Comparison of ENCODE assay signal across 9 mouse cellular contexts in the genomic region with DNA sequence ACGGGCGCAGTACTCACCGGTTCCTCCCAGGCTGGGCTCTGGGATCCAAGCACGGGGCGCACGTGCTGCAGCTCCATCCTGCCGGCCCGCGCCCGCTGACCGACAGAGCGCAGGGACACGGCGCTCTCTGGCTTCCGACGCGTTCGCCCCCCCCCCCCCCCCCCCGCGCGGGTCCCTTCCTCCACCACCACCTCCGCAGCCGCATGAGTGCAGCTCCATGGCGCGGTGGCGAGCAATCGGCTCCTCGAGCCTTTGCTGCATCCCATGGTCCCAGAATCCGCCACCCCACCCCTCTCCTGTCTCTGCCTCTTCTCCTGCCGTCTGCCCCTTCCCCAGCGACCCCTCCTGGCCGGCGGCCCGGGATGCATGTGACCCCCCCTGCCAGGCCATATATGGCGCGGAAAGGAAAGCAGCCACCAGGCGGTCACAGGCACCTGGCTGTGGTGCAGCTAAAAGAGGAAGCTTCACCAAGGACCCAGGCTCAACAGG. TPM values are rescaled to one million over a fixed set of nuclear protein-coding genes. Genes with fewer than 3 reads are reported as not detected.
DNase-seq lines count a peak whose midpoint lies in the region; ATAC-seq lines count a peak whose summit lies in the region.
"Not testable (repeated sequence)": the region's sequence is repeated elsewhere in the genome, so short reads cannot be mapped to it uniquely, and the experiment has no call there.
"Had no signal": no experiment of that assay in that cellular context is flagged by ENCODE, and none has a peak within 500 bp of the region (broad histone marks: within the 10 kb centered on the region; RNA-seq: fewer than 3 reads in every experiment).

Gene Gm3512, minus strand, starts transcription at position 51 of the 489 bp plus-strand sequence.

- H3K9ac ChIP-seq in hindbrain, embryonic 16.5 days (ENCODE audit: low read depth, low read length); midbrain, embryonic 16.5 days (ENCODE audit: low read depth, low read length): not testable (repeated sequence)

- not testable (repeated sequence) for H3K4me3 ChIP-seq in hindbrain, embryonic 16.5 days (ENCODE audit: low read length); midbrain, embryonic 16.5 days (ENCODE audit: low read depth, low read length)

- H3K9me3 ChIP-seq in hindbrain, embryonic 16.5 days (ENCODE audit: control insufficient read depth, low read length); midbrain, embryonic 16.5 days (replicated peaks; ENCODE audit: control insufficient read depth, low read length, poor library complexity, severe bottlenecking): not testable (repeated sequence)

- not testable (repeated sequence) for H3K27me3 ChIP-seq in hindbrain, embryonic 16.5 days (replicated peaks; ENCODE audit: control insufficient read depth, insufficient read depth, low read length); midbrain, embryonic 16.5 days (ENCODE audit: control insufficient read depth, insufficient read depth, low read depth, low read length)

- not testable (repeated sequence) for H3K27ac ChIP-seq in hindbrain, embryonic 16.5 days (ENCODE audit: low read depth, low read length); midbrain, embryonic 16.5 days (ENCODE audit: low read length)

- ATAC-seq in hindbrain, embryonic 16.5 days = 0 out of 2 replicates have a peak, but pooled peaks have one; percentile 63
- ATAC-seq in midbrain, embryonic 16.5 days = peak; percentile 89

- not testable (repeated sequence) for H3K4me1 ChIP-seq in hindbrain, embryonic 16.5 days (ENCODE audit: control insufficient read depth, insufficient read depth, low read depth, low read length); midbrain, embryonic 16.5 days (ENCODE audit: control insufficient read depth, insufficient read depth, low read length)

- WGBS in hindbrain, embryonic 16.5 days = no CpG with 5 or more reads among the region's 37 CpGs
- no CpG with 5 or more reads among the region's 37 CpGs for WGBS in midbrain, embryonic 16.5 days

- peak; percentile 5 to 32 for DNase-seq in adrenal gland, adult (ENCODE audit: inconsistent age in 2 of 2, low spot score in 1 of 2)
- DNase-seq in cerebellum, postnatal 4 days (ENCODE audit: low spot score in 2 of 2) = peak; percentile 2 to 6
- DNase-seq in heart, adult 11 months = peak; percentile 85
- DNase-seq in layer of hippocampus, postnatal 10 days (ENCODE audit: low spot score in 2 of 2) = peak; percentile 3 to 7
- peak; percentile 0 for DNase-seq in skeletal muscle tissue, adult 2 months (ENCODE audit: low read depth, low spot score)

- not testable (repeated sequence) for H3K36me3 ChIP-seq in hindbrain, embryonic 16.5 days (ENCODE audit: control insufficient read depth, insufficient read depth, low read length); midbrain, embryonic 16.5 days (ENCODE audit: control insufficient read depth, insufficient read depth, low read length)

- H3K4me2 ChIP-seq in hindbrain, embryonic 16.5 days (ENCODE audit: low read length); midbrain, embryonic 16.5 days (ENCODE audit: low read length): not testable (repeated sequence)

RNA-seq across cellular contexts. Expression of gene Gm3512, which starts in this region (rescaled TPM):
- polyA plus RNA-seq in hindbrain, embryonic 16.5 days (2015; fragmentation: Nextera tagmentation; extraction: Ambion mirVana) = 11.3 and 11.4 TPM in 2 replicates
- total RNA-seq in layer of hippocampus, postnatal 10 days (2021) = 1 to 10 TPM; 1.5 to 1.6 TPM
- 14.3 and 15.5 TPM in 2 replicates for polyA plus RNA-seq in midbrain, embryonic 16.5 days (2015; fragmentation: Nextera tagmentation; extraction: Ambion mirVana)
- total RNA-seq: MEL had no signal
- polyA plus RNA-seq: C2C12 had no signal

Comparison
In these comparisons a context has a peak if more than half of its experiments do, and no peak if none do; other contexts are left out.
1. DNase-seq: peak in every context shown above with its lines; median percentile 85 in heart, adult 11 months; 18 in adrenal gland, adult; 5 in layer of hippocampus, postnatal 10 days; 4 in cerebellum, postnatal 4 days; 0 in skeletal muscle tissue, adult 2 months.